Mouse (Mus musculus) regulatory T cell (primary cell): ENCODE measurements around the gene Sox12.

ENCODE experiments used
- in situ Hi-C: fragments of 300-600 bp; cut with MboI, MseI; formaldehyde crosslinking; loops from one replicate; pipeline ENCODE4 v1.15.1; 2025; ENCODE audit warnings: high pct_unique_total_duplicates

The Sox12 gene

GRCm38 (mm10) chr2:152399122-152399542 lies 1.3 kb upstream of the Sox12 start:
- in situ Hi-C loops = no loop called here

DNA sequence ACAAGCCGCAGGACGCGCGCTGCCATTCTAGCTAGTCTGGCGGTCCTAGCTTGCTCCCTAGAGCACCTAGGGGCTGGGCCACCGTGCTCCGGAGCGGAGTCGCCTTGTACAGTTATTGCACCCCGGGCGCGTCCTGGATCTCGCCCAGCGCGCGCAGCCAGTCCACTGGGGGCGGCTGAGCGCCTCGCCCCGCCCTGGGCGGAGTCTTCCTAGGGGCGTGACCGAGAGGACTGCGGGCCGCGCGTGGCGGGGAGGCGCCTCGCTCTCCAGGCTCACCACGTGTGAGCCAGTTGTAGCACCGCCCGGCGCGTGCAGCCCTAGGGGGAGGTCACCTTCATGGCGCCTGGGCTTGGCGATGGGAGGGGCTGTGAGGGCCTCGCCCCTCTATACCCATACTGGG lies 828 bp upstream of the Sox12 start:
- in situ Hi-C loops = no loop called here

GRCm38 (mm10) chr2:152397004-152397589 lies 766 bp downstream of the Sox12 start:
- in situ Hi-C loops = no loop called here

GRCm38 (mm10) chr2:152396110-152397003 lies 1.5 kb downstream of the Sox12 start:
- in situ Hi-C loops = no loop called here

GRCm38 (mm10) chr2:152395271-152395920 lies 2.5 kb downstream of the Sox12 start:
- in situ Hi-C loops = no loop called here

DNA sequence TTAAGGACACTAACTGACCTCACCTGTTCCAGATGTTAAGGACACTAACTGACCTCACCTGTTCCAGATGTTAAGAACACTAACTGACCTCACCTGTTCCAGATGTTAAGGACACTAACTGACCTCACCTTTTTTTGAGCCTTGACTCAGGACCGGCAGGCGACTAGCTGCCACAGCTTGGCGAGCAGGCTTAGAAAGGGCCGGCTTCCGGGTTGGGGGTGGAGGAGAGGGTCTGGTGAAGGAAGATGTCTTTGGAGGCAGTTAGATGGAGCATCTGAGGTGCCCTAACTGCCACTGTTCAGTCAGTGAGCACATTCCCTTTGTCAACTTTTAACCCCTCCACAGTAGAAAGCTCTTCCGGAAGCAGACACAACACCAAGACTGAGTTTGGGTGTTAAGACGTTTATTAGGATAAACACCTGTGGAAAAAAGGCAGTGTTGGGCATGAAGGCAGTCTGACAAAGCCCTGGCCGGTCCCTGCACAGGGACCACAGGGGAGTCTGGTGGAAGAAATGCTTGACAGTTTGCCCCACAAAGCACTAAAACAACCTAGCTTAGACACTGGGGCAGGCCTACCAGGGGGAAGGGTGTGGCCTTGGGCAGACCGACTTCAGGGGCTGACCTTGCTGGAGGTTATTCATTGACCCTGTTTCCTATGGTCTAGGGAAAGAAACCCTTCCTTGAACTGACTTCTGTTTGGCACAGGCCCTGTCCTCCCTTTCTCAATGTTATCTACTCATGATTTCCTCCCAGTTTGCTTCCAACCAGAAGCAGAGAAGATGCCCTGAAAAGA lies 4.4 kb downstream of the Sox12 start:
- in situ Hi-C loops = no loop called here

- in situ Hi-C loops = no loop called here
Measured at GRCm38 (mm10) chr2:152392786-152393185, 5.1 kb downstream of the Sox12 start.

DNA sequence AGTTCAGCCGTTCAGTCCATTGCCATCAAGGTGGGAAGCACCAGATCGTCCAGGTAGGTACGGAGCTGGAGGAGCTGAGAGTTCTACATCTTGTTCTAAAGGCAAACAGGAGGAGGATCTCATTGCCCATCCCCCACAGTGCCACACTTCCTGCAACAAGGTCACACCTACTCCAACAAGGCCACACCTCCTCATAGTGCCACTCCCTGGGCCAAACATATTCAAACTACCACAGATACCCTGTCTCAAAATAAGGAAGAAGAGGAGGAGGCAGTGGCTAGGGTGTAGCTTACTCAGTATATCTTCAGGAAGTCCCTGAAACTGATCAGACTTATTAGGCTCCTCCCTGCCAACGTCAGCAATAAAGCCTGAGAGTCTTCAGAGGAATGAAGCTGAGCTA lies 13.7 kb downstream of the Sox12 start:
- in situ Hi-C loops = no loop called here

DNA sequence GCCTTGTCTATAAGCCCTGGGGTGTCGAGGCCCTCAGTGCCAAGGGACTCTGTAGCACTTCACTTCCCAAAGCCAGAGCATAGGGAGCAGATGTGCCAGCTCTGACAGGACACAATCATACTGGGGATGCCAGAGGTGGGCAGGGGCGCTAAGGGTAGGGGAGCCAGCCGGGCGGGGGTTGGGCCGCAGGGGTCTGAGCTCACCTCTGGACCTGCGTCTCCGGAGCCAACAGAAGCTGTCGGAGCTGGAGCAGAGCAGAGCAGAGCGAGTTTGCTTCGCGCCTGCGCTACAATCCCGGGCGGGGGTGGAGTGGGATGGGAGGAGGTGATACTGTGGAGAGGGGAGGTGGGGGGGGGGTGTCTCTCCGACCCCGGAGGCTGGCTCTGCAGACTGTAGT lies 21.5 kb downstream of the Sox12 start, which contains the start of gene Nrsn2:
TSS of gene Nrsn2 (minus strand) at position 294 of the 397 bp plus-strand sequence.
- in situ Hi-C loops = no loop called here

DNA sequence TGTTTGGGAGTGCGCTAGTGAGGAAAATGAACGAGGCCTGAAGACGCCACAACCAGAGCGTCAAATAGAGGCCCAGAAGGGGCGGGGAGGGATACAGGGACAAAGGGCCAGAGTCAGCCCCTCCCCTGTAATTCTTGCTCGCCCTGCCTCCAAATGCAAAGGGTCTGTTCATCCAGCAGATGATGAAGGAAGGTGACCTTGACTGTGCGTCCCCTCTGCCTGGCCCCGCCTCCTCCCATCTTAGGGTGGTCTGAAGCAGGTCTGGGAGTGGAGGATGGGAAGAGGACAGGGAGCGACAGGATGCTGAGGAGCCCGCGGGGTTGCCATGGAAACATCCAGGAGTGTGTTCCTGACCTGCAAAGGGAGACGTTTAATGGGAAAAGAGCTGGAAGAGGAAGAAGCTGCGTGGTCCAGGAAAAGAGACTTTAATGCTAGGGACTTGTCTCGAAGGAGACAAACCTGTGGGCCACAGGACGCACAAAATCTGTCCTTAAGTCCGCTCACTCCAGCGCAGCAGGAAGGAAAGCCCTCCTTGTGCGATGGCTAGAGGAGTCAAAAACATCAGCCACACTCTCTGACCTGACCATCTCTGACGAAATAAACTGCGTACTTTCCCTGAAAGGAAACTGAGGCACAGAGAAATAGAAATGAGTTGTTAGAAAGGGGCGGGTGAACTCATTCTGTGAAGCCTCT lies 22.1 kb downstream of the Sox12 start:
- in situ Hi-C loops = no loop called here

- in situ Hi-C loops = loop anchor here (5.0 kb wide), 1 partner anchor 261 kb away; no protein-coding TSS in a partner anchor
Measured at GRCm38 (mm10) chr2:152373547-152373946, 24.3 kb downstream of the Sox12 start.

- in situ Hi-C loops = loop anchor here (5.0 kb wide), 1 partner anchor 260 kb away; no protein-coding TSS in a partner anchor
Measured at GRCm38 (mm10) chr2:152372661-152373060, 25.2 kb downstream of the Sox12 start.

DNA sequence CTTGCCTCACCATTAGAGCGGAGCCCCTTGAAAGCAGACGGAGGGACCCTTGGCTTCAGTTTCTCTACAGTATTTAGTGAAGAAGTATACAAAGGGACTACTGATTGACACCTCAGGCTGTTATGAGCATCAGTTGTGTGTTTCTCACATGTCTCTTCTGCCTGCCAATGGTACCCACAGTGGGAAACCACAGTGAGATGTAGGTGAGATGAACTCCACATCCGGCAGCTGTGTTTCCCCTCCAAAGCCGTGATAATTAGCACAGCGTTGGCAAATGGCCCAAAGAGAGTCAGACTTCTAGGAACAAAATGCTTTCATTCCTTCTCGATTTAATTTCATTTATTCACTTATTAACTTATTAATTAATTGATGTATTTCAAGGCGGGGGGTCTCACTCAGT lies 25.8 kb downstream of the Sox12 start:
- in situ Hi-C loops = loop anchor here (5.0 kb wide), 1 partner anchor 260 kb away; no protein-coding TSS in a partner anchor

GRCm38 (mm10) chr2:152368532-152369140 lies 29.2 kb downstream of the Sox12 start:
- in situ Hi-C loops = no loop called here

DNA sequence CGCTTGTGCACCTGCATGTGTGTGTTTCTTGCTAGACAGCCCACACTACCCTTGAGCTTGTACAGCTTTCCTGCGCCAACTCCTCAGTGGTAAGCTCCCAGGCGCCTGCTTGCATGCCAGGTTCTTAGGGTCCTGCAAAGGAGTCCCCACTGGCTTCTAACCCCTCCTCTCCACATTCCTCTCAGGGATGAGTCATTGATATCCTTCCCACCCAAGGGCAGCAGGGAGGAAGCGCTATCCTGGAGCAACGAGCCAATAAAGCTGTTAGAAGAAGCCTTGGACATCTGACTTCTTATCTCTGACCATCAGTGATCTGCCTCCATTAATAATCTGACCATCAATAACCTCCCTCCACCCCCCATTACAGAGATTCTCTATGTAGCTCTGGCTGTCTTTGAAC lies 29.9 kb downstream of the Sox12 start:
- in situ Hi-C loops = no loop called here

- in situ Hi-C loops = no loop called here
Measured at GRCm38 (mm10) chr2:152363245-152364147, 34.4 kb downstream of the Sox12 start.

DNA sequence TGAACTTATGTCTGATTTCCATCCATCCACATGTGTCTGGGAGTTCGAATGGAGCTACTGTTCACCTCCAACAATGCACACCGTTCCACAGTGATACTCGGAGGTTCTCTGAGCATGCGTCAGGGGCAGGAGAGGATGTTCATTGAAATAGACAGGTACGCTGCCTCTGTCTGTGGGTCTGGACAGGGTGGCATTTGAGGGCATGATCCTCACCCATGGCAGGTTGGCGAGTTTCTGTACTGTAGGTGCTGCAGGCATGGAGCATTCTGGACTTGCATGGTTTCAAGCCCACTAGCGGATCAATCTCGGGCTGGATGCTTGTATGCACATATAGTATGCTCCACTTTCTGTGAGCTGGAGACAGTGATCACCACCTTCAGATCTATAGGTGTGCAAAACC lies 36.7 kb downstream of the Sox12 start:
- in situ Hi-C loops = no loop called here

DNA sequence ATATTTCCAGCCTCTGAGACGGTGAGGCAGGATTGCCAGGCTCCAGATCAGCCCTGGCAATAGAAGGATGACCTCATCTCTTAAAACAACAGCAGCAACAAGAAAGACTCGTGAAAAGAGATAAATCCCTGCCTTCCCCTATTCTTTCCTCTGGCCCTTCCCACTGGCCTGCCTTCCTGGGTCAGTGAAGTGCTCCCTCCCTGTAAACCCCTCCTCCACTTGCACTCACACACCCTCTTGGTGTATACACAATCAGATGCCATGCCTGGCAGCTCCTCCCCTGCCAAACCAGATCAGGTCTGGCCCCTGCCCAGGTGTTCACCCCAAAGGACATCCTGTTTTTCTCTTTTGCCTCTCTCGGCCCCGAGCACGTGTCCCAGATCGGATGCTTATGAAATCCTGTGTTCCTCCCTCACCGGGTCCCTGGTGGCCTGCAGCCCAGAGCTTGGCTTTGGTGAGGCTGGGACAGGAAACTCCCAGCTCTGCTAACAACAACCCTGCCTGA lies 37.5 kb downstream of the Sox12 start:
- in situ Hi-C loops = no loop called here

DNA sequence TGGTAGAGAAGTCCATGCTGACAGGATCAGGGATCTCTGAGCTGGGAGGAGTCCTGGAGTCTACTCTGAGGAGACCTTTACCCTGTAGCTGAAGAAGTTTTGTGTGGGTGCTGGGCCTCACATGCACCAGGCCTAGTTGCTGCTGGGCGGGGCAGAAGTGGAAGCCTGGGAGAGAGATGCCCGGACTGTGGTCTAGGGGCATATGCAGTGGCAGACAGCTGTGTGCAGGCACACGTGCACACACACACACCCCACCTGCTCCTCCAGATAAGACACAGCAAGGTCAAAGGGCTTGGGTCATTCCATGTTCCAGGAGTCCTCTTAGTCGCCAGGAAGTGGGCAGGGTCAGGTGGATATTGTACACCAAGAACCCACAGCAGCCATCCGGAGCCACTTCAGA lies 38.2 kb downstream of the Sox12 start:
- in situ Hi-C loops = no loop called here
